Mouse (Mus musculus): Measurements from ENCODE around the gene Uba3.

GRCm38 (mm10) chr6:97242522-97242921 lies 37.1 kb upstream of the Uba3 start:
- TF ChIP-seq CTCF (IDR thresholded peaks at IDR 0.05; ENCODE audit: insufficient read depth, low read length) (no peak), POLR2A (IDR thresholded peaks at IDR 0.05; ENCODE audit: borderline replicate concordance, extremely low read depth, low read depth, low read length) (no peak)

Measured in lung, adult 2 months (tissue).